ENCODE assay signal across 41 mouse cellular contexts in the genomic region with DNA sequence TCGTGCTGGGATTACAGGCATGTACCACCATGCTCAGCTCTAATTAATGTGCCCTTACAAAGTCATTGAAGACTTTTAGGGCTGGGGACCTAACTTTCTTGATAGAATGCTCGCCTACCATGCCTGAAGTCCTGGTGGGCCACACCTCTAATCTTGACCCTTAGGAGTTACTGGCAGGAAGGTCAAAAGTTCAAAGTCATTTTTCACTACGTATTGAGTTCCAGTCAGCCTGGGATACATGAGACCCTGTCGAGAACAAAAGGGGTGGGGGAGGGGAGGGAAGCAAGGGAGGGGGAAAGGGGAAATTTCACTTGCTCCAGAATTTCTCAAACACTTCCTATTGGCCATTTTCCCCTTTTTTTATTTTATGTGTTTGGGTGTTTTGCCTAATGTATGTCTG. TPM values are rescaled to one million over a fixed set of nuclear protein-coding genes. Genes with fewer than 3 reads are reported as not detected.
"Had no signal": no experiment of that assay in that cellular context is flagged by ENCODE, and none has a peak within 500 bp of the region (broad histone marks: within the 10 kb centered on the region; RNA-seq: fewer than 3 reads in every experiment).

No protein-coding gene starts in this region.

- H3K36me3 ChIP-seq: heart, embryonic 10.5 days; heart, embryonic 12.5 days; hindbrain, embryonic 10.5 days; hindbrain, embryonic 12.5 days; intestine, embryonic 15.5 days; limb, embryonic 13.5 days; limb, embryonic 15.5 days; liver, embryonic 13.5 days; liver, embryonic 15.5 days had no signal

- H3K27me3 ChIP-seq: heart, embryonic 12.5 days; intestine, embryonic 15.5 days; limb, embryonic 15.5 days had no signal

- H3K27ac ChIP-seq: gastrocnemius, adult 2 months; heart, embryonic 10.5 days; hindbrain, embryonic 10.5 days; hindbrain, embryonic 12.5 days; hindbrain, embryonic 14.5 days; intestine, embryonic 15.5 days; limb, embryonic 13.5 days; limb, embryonic 15.5 days; liver, embryonic 13.5 days; liver, embryonic 15.5 days had no signal

- H3K9me3 ChIP-seq: heart, embryonic 10.5 days; heart, embryonic 12.5 days; hindbrain, embryonic 10.5 days; hindbrain, embryonic 12.5 days; intestine, embryonic 15.5 days; limb, embryonic 13.5 days; limb, embryonic 15.5 days; liver, embryonic 13.5 days; liver, embryonic 15.5 days had no signal

- DNase-seq: gastrocnemius, adult 2 months; gastrocnemius, postnatal 10 days; gastrocnemius, postnatal 25 days; heart, adult 18-20 months; heart, postnatal 10 days; heart, postnatal 4 days; kidney, adult 18-20 months; kidney, adult 8-10 months; kidney, postnatal 10 days; layer of hippocampus, adult 9-11 months; layer of hippocampus, postnatal 36 days; left cerebral cortex, postnatal 4 days; liver, embryonic 13.5 days had no signal

- H3K9ac ChIP-seq: heart, embryonic 12.5 days; hindbrain, embryonic 12.5 days; hindbrain, embryonic 14.5 days; intestine, embryonic 15.5 days; limb, embryonic 13.5 days; limb, embryonic 15.5 days; liver, embryonic 13.5 days; liver, embryonic 15.5 days had no signal

- H3K4me1 ChIP-seq: intestine, embryonic 15.5 days had no signal

- ATAC-seq: hindbrain, embryonic 16.5 days; inflammation-experienced regulatory T-cells, adult 6 months; intestine, postnatal 0 days had no signal

- H3K4me2 ChIP-seq: heart, embryonic 12.5 days; hindbrain, embryonic 12.5 days; hindbrain, embryonic 14.5 days; intestine, embryonic 15.5 days; limb, embryonic 13.5 days; limb, embryonic 15.5 days; liver, embryonic 13.5 days; liver, embryonic 15.5 days had no signal

- H3K4me3 ChIP-seq: gastrocnemius, adult 2 months; heart, embryonic 10.5 days; heart, embryonic 12.5 days; hindbrain, embryonic 10.5 days; hindbrain, embryonic 12.5 days; intestine, embryonic 15.5 days; limb, embryonic 13.5 days; limb, embryonic 15.5 days; liver, embryonic 13.5 days; liver, embryonic 15.5 days had no signal

RNA-seq across cellular contexts. Expression of gene Ceacam15, which starts 52.4 kb away (rescaled TPM):
- total RNA-seq: gastrocnemius, adult 2 months; gastrocnemius, postnatal 10 days; gastrocnemius, postnatal 25 days; gastrocnemius, postnatal 4 days; granulocyte monocyte progenitor cell, adult 5-6 weeks; heart, adult 18-20 months; heart, adult 8-10 months; heart, postnatal 25 days; layer of hippocampus, adult 18-20 months; layer of hippocampus, adult 8-10 months; layer of hippocampus, postnatal 14 days; layer of hippocampus, postnatal 36 days; left cerebral cortex, adult 18-20 months; left cerebral cortex, adult 8-10 months; left cerebral cortex, postnatal 10 days; left cerebral cortex, postnatal 25 days; left cerebral cortex, postnatal 4 days; liver, adult 2 months had no signal
- polyA plus RNA-seq: hindbrain, embryonic 10.5 days; hindbrain, embryonic 12.5 days; hindbrain, embryonic 14.5 days; hindbrain, embryonic 16.5 days; intestine, embryonic 15.5 days; intestine, postnatal 0 days; kidney, embryonic 14.5 days; kidney, embryonic 16.5 days; large intestine, adult 2 months; limb, embryonic 11.5 days; limb, embryonic 13.5 days; limb, embryonic 15.5 days; liver, adult 2 months; liver, embryonic 13.5 days; liver, embryonic 15.5 days had no signal
